Mouse (Mus musculus) lung, postnatal 4 days (tissue): Measurements from ENCODE around the gene Cdc42ep5.
"Not testable (repeated sequence)": the region's sequence is repeated elsewhere in the genome, so short reads cannot be mapped to it uniquely, and the experiment has no call there.

Source experiments
- DNase-seq, 2 experiments: peaks; one replicate each; pipeline ENCODE4 v3.0.0; 2021

Cdc42ep5 gene

DNA sequence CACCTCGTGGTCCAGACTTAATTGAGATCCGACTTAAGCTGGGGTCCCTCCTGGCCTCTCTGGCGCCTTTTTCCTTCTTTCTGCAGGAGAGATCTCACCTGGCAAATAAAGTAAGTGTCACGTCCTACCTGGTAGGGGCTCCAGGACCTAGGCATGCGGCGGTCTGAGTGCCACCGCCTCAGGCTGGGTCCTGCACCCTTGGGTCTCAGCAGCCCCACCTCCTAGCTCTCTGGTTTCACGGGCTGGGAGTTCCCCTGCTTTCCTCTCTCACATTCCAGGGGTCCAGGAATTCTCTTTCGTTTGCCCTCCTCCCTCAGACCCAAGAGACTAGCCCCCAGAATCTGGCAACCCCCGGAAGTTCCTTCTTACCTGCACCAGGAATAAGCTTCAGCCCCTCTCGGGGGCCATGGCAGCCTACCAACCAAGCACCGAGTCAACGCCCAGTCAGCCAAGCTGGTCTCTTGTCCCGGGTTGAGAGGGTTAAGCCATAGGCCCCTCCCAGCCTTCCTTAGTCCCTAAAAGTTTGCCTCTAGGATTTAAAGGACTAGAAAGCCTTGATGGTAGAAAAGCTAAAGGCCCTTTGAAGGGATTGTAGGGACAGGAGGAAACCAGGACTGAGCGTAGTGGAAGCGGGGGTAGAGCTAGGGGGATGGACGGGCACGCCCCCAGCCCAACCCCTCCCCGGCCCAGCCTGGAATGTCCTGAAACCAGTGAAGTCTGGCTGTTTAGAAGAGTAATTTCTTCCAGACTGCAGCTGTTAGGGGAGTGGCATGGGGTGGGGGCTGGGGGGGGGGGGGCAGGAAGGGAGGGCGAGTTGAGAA lies at the start of gene Cdc42ep5:
Cdc42ep5 (minus strand) TSS at position 771 of the 821 bp plus-strand sequence.
- DNase-seq, result peak; percentile 73 to 88

DNA sequence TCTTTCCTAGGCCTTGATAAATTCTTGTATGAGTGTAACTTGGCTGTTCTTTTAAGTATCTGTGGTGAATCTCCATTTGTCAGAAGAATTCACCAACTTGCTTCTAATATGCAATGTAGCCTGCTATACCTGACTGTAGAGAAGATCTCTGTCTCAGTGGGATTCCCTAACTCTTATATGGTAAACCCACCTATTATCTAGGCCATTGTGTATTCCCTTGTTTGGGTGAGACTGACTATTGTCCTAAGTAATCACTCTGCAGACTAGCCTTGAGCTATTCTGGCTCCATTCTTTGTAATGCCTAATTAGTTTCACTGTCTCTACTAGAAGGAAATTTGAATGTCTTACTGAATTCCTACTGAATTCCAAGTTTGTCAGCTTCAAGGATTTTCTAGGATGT lies 48.8 kb upstream of the Cdc42ep5 start:
- DNase-seq, result not testable (repeated sequence)

- DNase-seq, result peak in 1 of 2 experiments; percentile 9
Observed at GRCm38 (mm10) chr7:4208626-4209025, 44.0 kb upstream of the Cdc42ep5 start.

GRCm38 (mm10) chr7:4207126-4207525 lies 42.5 kb upstream of the Cdc42ep5 start:
- peak in 1 of 2 experiments; percentile 22 for DNase-seq

DNA sequence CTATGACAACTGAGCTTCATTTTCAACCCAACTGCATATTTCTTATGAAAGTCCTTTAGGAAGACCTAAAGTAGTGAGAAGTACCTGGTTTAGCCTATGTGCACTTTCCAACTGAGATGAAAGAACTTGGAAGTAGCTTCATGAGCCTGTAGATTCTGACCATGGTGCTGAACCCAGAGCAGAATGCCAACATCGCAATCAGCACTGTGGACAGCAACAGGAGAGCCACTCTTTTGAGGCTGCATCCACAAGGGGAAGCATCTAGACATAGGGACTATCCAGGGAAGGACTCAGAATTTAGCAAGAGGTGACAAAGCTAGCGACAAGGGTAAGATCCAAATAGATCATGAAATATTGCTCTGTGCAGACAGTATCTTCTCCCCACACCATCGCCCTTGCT lies 13.8 kb upstream of the Cdc42ep5 start:
- peak; percentile 56 to 64 for DNase-seq

GRCm38 (mm10) chr7:4170193-4170938 lies 5.7 kb upstream of the Cdc42ep5 start:
- no peak for DNase-seq

DNA sequence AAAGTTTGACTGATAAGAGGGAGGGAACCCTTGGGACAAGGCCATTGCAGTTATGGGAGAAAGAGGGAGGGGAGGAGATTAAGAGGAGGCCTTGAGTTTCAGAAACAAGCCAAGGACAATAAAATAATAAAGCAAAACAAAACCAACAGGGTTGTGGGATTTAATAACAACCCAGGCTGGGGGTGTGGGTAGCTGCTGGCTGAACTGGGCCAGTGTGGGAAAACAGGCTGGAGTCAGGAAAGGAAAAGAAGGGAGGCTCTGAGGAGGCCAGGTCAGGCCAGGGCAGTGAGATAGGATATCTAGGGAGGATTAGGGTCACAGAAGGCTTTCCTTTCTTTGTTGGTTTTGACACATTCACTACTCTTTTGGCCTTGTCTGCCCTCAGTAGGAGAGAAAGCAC lies 2.4 kb upstream of the Cdc42ep5 start:
- no peak for DNase-seq

DNA sequence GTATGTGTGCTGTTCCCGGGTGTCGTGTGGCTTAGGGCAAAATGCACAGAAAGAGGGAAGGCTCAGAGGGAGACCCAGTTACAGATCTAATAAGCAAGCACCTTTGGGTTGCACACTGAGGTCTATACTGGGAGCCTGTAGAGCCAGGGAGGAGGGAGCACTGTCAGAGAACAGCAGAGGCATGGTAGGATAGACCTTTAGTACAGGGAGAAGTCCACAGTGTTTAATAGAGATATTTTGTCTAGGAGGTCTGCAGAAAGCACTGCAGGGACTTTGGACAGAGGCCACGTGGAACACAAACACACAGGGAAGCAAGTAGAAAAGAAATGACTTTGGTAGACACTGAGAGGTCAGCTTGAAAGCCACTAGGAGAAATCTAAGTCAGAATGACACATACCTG lies 626 bp upstream of the Cdc42ep5 start:
- DNase-seq, result no peak

- DNase-seq, result peak in 1 of 2 experiments; percentile 31
Observed at GRCm38 (mm10) chr7:4163571-4164072, 1.0 kb downstream of the Cdc42ep5 start.

- not testable (repeated sequence) for DNase-seq
Observed at GRCm38 (mm10) chr7:4161596-4161995, 3.1 kb downstream of the Cdc42ep5 start.

DNA sequence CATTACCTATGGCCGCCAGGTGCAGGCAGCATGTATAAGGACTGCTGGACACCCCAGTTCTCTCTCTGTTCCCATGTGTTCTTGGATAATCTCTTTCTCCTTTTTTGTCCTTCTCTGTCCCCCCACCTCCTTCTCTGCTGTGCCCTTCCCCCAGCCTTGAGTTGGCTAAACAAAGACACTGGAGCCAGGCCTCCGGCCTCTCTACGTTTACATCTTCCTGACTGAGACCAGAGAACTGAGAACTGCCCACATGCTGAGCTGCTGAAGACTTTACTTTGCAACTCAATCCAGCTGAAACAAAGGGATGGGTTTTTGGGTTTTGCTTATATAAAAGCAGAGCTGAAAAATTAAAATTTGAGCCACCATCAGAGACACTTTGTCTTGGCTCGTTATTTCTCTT lies 9.7 kb downstream of the Cdc42ep5 start:
- no peak for DNase-seq

- no peak for DNase-seq
Observed at GRCm38 (mm10) chr7:4154356-4154755, 10.3 kb downstream of the Cdc42ep5 start.

GRCm38 (mm10) chr7:4151241-4151640 lies 13.4 kb downstream of the Cdc42ep5 start:
- no peak for DNase-seq

DNA sequence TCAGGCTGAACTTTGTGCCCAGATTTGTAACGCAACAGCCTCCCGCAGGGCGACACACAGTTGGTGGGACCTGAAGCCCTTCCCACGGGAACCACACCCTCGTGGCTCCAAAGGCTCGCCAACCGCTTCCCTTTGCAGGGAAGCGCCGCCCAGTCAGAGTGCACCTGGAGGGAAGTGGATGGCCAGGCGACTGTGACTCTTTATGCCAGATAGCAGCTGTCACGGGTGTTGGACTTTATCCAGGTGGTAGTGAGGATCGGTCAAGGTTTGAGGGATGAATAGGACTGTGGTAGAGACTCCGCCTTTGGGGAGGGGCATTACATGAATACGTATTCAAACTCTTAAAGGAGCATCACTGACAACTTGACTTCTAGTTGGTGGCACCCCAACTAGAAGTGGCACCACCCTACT lies 13.8 kb downstream of the Cdc42ep5 start:
- DNase-seq, result peak; percentile 59 to 65

- peak in 1 of 2 experiments; percentile 49 for DNase-seq
Observed at GRCm38 (mm10) chr7:4150059-4150541, 14.6 kb downstream of the Cdc42ep5 start, which contains the start of gene Leng9. Gene Leng9 (minus strand): TSS chr7:4150374.

GRCm38 (mm10) chr7:4149209-4150054 lies 15.2 kb downstream of the Cdc42ep5 start:
- peak; percentile 86 to 87 for DNase-seq

DNA sequence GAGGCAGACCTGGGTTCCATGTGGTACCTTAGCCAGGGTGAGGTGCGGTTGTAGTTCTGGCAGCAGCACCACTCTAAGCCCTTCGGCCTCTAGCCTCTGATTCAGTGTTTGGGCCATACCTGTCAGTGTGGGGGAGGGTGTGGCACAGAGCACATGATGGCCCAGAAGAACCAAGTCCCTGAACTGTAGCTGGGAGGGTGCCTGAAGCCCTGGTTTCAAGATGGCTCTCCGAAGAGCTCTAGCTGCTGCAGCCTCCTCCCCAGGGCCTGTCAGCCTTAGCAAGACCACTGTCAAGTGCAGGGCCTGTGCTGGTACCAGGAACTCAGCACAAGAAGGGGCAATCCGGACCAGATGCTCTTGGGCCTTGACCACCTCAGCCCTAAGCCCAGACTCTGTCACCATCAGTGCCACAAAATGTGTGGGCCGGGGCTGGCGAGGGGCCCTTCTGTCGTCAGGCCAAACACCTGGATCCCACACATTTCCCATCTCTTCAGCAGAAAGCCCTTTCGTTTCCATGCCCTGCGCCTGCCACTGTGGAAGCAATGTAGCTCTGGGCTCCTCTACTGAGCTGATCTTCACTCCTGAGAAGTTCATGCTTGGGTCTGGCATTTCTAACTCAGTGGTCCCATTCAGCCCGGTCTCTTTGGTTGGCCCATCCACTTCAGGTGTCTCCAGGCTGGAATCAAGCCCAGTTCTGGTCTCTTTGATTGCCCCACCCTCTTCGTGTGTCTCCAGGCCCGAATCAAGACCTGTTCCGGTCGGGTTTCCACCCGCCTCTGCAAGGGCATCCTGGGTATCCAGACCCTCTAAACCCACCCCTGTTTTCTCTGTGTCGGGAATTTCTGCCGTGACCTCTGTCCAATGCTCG lies 16.1 kb downstream of the Cdc42ep5 start:
- DNase-seq, result no peak

GRCm38 (mm10) chr7:4147836-4148235 lies 16.8 kb downstream of the Cdc42ep5 start:
- no peak for DNase-seq

- DNase-seq, result peak in 1 of 2 experiments; percentile 29
Observed at GRCm38 (mm10) chr7:4147371-4147770, 17.3 kb downstream of the Cdc42ep5 start.

GRCm38 (mm10) chr7:4146241-4147180 lies 18.1 kb downstream of the Cdc42ep5 start:
- peak; percentile 3 to 26 for DNase-seq
